Mouse (Mus musculus): ENCODE data around the gene Dtnbp1. TPM values are rescaled to one million over a fixed set of nuclear protein-coding genes. Genes with fewer than 3 reads are reported as not detected.

Gene Dtnbp1
- polyA plus RNA-seq, 2 experiments from 2014 or later = 11.2 to 12.6 TPM

GRCm38 (mm10) chr13:45001228-45001910, 578 bp downstream of the Dtnbp1 start:
- peak; percentile 67 for ATAC-seq

- ATAC-seq = peak; percentile 43
Measured at GRCm38 (mm10) chr13:45000836-45001227, 1.1 kb downstream of the Dtnbp1 start.

- ATAC-seq = no peak
Measured at GRCm38 (mm10) chr13:44999211-44999610, 2.7 kb downstream of the Dtnbp1 start.

GRCm38 (mm10) chr13:44996339-44996738, 5.6 kb downstream of the Dtnbp1 start:
- ATAC-seq = no peak

- ATAC-seq = no peak
Measured at GRCm38 (mm10) chr13:44992550-44993205, 9.3 kb downstream of the Dtnbp1 start.

GRCm38 (mm10) chr13:44991936-44992335, 10.0 kb downstream of the Dtnbp1 start:
- no peak for ATAC-seq

DNA sequence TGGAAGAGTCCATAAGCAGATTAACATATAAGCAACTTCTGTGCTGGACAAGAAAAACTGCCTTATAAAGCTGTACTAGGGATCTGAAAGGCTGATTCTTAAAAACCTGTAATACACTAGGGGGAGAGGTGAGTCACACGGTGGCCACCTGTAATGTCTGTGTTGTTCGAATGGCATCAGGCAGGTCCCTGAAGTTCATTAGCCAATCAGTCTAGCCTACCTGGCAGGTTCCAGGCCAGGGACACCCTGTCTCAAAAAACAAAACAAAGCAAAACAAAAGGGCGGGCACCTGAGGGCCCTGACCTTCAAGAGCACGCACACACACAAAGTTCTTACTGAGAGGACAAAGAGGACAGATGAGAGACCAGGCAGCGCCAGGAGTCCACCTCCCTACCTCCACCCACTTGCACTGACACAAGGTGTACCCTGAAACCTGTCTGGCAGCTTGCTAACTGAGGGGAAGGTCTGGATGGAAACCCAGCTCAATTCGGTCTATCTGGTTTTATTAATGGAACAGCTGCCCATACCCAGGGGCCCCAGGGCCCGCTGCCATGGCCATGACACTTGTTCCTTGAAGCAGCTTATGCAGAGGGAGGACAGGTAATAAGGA, 11.8 kb downstream of the Dtnbp1 start:
- no peak for ATAC-seq

GRCm38 (mm10) chr13:44986352-44986751, 15.6 kb downstream of the Dtnbp1 start:
- ATAC-seq = no peak

- ATAC-seq = no peak
Measured at GRCm38 (mm10) chr13:44985321-44985720, 16.6 kb downstream of the Dtnbp1 start.

GRCm38 (mm10) chr13:44983635-44984401, 18.1 kb downstream of the Dtnbp1 start:
- peak; percentile 70 for ATAC-seq

DNA sequence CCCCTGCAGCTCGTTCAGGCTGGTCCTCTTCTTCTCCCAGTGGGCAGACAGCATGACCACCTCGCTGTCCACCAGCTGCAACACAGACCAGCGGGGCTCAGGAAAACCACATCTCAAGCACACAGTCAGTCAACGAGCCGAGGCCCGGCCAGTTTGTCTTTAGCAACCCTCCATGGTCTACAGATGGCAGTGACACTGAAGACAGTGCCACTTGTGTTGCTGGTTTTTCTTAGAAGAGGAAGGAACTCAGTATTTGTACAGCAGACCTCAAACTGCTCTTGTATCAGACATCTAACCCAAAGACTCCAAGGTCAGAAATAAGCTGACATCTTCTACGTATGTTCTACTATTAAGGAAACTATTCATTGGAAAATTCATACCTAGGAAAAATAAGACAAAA, 19.1 kb downstream of the Dtnbp1 start:
- no peak for ATAC-seq

DNA sequence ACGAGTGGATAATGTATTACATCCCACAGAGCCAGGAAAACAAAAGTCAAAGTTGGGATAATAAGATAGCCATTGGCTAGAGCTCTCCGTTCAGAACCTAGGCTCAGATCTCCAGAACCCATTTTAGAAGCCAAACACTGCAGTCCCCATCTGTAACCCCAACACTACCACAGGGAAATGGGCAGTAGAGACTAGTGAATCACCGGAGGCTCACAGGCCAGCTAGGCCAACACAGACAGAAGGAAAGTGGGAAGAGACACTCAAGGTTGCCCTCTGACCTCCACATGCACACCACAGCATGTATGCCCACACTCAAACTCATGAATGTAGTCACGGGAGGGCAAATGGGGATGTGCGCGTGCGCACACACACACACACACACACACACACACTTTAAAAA, 22.5 kb downstream of the Dtnbp1 start:
- no peak for ATAC-seq

- peak; percentile 49 for ATAC-seq
Measured at GRCm38 (mm10) chr13:44977483-44978141, 24.3 kb downstream of the Dtnbp1 start.

- no peak for ATAC-seq
Measured at GRCm38 (mm10) chr13:44977059-44977458, 24.9 kb downstream of the Dtnbp1 start.

DNA sequence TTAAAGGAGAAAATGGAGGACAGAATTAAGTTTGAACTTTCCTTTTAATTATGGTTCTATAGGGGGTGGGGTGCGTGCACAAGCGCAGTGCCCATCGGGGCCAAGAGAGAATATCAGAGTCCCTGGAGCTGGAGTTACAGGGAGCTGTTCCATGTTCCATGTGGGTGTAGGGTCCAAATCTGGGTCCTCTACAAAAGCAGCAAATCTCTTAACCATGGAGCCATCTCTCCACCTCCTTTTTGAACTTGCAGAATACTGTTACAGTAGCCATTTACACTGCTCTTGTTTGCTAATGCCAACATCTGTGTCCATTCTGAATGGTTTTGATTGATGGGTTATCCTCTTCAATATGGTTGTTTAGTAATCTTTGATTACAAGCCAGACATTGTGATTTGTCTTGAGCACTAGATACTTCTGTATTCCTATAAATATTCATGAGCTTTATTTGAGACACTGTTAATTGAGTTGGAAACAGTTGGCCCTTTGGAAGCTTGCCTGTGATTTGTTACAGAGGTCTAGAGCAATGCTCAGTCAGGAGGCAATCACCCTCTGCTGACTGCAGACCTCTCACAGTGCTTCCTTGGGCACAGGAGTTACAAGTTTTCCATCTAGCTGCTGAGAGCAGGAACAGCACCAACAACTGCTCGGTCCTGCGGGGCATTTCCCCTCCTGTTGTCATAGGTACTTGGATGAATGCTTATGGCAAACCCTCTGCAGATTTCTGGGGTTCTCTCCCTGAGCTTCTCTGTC, 41.2 kb downstream of the Dtnbp1 start:
- ATAC-seq = no peak

- no peak for ATAC-seq
Measured at GRCm38 (mm10) chr13:44957049-44957448, 44.9 kb downstream of the Dtnbp1 start.

DNA sequence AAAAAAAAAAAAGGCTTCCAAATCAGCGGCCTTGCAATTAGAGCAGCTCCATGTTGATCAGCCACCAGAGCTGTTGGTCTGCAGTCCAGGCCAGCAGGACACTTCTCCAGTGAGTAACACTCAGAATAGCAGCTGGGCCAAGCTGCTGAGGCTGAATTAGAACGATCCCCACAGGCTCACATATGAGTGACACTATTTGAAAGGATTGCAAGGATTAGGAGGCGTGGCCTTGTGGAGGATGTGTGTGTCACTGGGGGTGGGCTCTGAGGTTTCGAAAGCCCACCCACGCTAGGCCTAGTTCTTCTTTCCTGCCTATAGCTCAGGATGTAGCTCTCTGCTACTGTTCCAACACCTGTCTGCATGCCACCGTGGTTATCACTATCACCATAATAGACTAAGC, 46.2 kb downstream of the Dtnbp1 start:
- no peak for ATAC-seq

DNA sequence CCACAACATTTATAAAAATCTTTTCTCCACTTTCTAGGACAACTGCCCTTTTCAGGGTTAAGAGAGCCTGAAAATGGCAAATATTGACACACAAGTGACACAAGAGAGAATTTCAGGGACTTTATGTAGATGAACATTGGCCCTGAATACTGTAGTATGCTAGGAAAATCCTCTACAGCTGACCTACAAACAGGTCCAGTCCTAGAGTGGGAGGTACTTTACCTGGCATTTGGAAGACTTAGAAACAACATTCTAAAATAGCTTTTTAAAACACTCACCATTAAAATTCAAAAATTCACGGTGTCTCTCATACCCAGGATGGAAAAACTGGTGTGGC, 47.7 kb downstream of the Dtnbp1 start:
- ATAC-seq = no peak

DNA sequence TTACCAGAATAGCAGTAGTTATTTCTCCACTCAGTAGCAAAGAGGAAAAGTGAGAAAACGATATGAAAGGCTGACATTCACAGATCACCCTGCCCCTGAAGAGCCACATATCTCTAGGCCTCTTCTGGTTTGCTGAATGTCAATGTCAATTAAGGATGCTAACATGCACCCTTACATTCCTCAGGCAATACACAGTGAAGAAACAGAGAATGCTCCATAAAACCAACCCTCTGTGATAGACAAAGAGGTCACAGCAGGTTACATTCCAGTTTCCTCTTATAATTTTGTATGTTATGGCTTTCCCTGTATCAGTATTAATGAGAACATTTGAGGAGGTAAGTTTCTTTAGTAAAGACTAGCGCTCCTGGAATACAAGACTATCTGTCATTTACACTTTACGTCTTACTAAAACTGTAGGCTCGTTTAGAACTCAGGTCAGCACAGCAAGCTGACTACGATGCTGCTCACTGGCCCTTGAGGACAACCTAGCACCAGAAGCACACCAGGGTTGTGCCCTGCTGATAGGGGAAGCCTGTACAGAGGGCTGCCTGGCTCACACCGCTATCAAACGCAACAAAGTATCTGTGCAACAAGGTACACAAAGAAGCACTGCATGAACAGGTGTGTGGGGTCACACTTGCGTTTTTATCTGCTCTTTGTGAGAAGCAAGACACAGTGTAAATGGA, 48.3 kb downstream of the Dtnbp1 start:
- no peak for ATAC-seq

GRCm38 (mm10) chr13:44952393-44953086, 49.4 kb downstream of the Dtnbp1 start:
- no peak for ATAC-seq

All from activated CD4-positive, CD25-positive, alpha-beta regulatory T cell, adult 4 months (primary cell).